Mouse (Mus musculus) erythroblast, embryonic 14.5 days (primary cell): ENCODE measurements around the gene Gm10309. TPM values are rescaled to one million over a fixed set of nuclear protein-coding genes. Genes with fewer than 3 reads are reported as not detected.

Experiments
- H3K27me3 ChIP-seq: 2 replicates; pipeline ENCODE4 v1.6.1; 2012; ENCODE audit warnings: inconsistent platforms; ENCODE audit not compliant: control insufficient read depth
- H3K36me3 ChIP-seq: 2 replicates; pipeline ENCODE4 v1.6.1; 2012; ENCODE audit warnings: mild to moderate bottlenecking, inconsistent platforms; ENCODE audit not compliant: control insufficient read depth
- H3K4me1 ChIP-seq: 2 replicates; pipeline ENCODE4 v1.6.1; 2012; ENCODE audit warnings: inconsistent platforms; ENCODE audit not compliant: control insufficient read depth
- H3K4me3 ChIP-seq: replicated peaks from 2 replicates; pipeline ENCODE3; 2012; ENCODE audit warnings: moderate library complexity, mild to moderate bottlenecking, inconsistent platforms
- H3K9me3 ChIP-seq: 2 replicates; pipeline ENCODE4 v1.6.1; 2012; ENCODE audit warnings: low read length, inconsistent platforms, mixed read lengths; ENCODE audit not compliant: control insufficient read depth
- GATA1 ChIP-seq: IDR thresholded peaks from 2 replicates; pipeline ENCODE4 v1.6.1; 2012; ENCODE audit warnings: low read length, inconsistent platforms, mixed read lengths
- TAL1 ChIP-seq: IDR thresholded peaks from 3 replicates; pipeline ENCODE4 v1.6.1; 2012; ENCODE audit warnings: low read length, inconsistent platforms, mixed read lengths
- polyA plus RNA-seq: library from polyadenylated mRNA; stranded (reverse); fragments of >175 nt; gene quantifications from 2 replicates; pipeline ENCODE4 v1.2.3, GENCODE M21; 2012

The Gm10309 gene
- polyA plus RNA-seq, 1 experiment, result 0.02 TPM

DNA sequence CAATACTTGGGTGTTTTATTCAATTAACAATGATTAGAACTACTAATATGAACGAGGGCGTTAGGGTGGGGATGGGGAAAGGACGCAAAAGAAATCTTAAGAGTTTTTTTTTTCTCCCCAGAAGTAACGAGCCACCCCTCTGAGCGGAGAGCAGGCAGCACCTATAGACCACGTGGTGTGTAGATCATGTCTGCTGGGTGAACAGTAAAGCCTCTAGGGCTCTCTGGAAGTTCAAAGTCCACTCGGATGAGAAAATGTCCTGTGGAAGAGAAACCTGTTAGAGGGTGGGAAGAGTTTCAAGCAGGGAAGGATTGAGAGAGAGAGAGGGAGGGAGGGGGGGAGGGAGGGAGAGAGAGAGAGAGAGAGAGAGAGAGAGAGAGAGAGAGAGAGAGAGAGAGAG lies 38.6 kb downstream of the Gm10309 start:
- no peak overlapping the region for H3K4me3 ChIP-seq
- H3K27me3 ChIP-seq, result no peaks in the 10 kb centered on the region
- H3K36me3 ChIP-seq, result no peaks in the 10 kb centered on the region
- peaks cover 2% of the 10 kb centered on the region; the same call in 1 of the 2 replicates for H3K4me1 ChIP-seq
- no peak for TF ChIP-seq GATA1
- TF ChIP-seq TAL1, result no peak
- no peaks in the 10 kb centered on the region for H3K9me3 ChIP-seq

DNA sequence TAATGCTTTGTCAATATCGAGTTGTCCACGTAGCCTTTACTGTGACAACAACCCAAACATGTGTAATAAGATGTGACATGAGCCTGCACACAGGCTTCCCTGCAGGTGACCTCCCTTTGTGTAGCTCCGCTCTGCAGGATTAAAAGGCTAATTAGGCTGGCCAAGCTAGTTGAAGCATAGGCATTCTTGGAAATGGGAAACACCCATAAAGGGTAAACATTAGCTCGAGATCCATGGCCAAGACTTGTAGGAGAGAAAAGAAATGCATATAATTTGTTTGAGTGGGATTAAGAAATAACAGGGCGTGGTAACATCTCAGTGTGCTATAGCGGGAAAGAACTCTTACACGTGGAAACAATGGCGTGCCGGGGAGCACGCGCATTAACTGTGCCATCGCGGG lies 39.2 kb downstream of the Gm10309 start:
- Histone ChIP-seq H3K27me3 (no peaks in the 10 kb centered on the region), H3K4me3 (no peak overlapping the region), H3K4me1 (peaks cover 2% of the 10 kb centered on the region; the same call in 1 of the 2 replicates), H3K9me3 (no peaks in the 10 kb centered on the region), H3K36me3 (no peaks in the 10 kb centered on the region)
- no peak for TF ChIP-seq TAL1
- TF ChIP-seq GATA1, result no peak

DNA sequence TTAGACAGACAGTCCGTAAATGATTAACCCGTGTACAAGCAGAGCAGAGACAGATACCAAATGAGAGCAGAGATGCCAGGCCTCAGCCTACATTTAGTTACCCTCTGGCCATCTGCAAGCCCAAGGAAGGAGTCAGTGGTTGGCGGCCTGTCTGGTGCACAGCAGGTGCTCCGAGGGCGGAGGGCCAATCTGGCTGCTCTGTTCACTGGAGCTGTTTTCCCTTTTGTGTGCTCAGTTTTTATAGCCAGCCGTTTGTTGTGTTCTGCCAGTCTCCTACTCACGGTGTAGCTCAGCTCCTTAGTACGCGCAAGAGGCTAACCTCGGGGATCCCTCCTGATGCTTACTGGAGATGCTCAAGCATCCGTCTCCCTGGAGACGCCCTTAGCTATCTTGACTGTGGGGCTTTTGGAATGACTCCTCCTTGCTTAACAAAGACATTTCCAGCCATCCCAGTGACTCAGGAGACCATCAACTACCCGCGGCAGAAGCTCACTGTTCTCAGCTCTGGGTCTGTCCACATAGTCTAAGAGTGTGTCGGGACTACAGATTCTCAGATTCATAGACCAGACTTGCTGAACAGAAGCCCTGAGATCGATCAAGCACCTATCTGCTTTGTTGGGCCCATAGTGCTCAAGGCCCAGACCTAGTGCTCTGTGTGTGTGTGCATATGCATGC lies 40.2 kb downstream of the Gm10309 start:
- H3K4me3 ChIP-seq, result no peak overlapping the region

DNA sequence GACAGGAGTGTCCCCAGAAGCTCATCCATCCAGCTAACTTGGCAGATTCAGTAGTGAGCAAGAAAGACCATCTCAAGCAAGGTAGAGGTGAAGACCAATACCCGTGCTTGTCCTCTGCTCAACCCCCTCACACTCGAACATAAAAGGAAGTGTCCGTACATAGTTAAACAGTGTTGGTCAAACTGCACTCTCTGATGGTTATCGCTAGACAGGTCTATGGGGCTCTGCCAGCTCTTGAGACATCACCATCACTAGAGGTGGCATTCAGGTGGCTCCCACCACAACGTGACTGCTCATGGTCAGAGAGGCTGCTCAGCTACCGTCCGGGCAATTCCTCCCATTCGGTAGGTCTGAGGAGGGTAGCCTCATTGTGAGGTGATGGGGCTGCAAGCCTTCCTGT lies 40.8 kb downstream of the Gm10309 start:
- Histone ChIP-seq H3K4me1 (peaks cover 2% of the 10 kb centered on the region; the same call in 1 of the 2 replicates), H3K4me3 (no peak overlapping the region), H3K36me3 (no peaks in the 10 kb centered on the region), H3K9me3 (no peaks in the 10 kb centered on the region), H3K27me3 (no peaks in the 10 kb centered on the region)
- no peak for TF ChIP-seq TAL1
- TF ChIP-seq GATA1, result no peak

More for the DNA sequence above, 40.2 kb downstream of the Gm10309 start:
- Histone ChIP-seq H3K27me3 (no peaks in the 10 kb centered on the region), H3K36me3 (no peaks in the 10 kb centered on the region), H3K4me1 (peaks cover 2% of the 10 kb centered on the region; the same call in 1 of the 2 replicates), H3K9me3 (no peaks in the 10 kb centered on the region)
- TF ChIP-seq GATA1, result no peak

DNA sequence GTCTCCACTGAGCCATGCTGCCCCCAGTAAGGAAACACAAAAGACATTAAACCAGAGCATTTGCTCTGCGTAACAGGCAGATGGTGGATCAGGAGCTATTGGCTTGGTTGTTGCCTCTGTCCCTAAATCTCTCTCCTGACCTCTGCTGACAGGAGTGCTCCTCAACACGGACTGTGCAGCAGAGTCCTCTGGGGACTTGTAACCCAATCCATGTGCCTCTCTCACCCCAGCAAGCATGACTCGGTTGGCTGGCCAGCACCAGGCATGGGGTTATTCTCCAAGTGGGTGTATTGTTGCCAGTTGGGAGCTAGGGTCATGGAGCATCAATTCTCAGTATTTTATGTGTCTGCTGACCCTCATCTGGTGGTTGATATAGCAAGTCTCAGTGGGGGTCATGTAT lies 41.7 kb downstream of the Gm10309 start:
- H3K4me3 ChIP-seq, result no peak overlapping the region
- peaks cover 2% of the 10 kb centered on the region; the same call in 1 of the 2 replicates for H3K4me1 ChIP-seq
- TF ChIP-seq GATA1, result no peak
- TF ChIP-seq TAL1, result no peak
- no peaks in the 10 kb centered on the region for H3K9me3 ChIP-seq
- H3K36me3 ChIP-seq, result no peaks in the 10 kb centered on the region
- no peaks in the 10 kb centered on the region for H3K27me3 ChIP-seq

DNA sequence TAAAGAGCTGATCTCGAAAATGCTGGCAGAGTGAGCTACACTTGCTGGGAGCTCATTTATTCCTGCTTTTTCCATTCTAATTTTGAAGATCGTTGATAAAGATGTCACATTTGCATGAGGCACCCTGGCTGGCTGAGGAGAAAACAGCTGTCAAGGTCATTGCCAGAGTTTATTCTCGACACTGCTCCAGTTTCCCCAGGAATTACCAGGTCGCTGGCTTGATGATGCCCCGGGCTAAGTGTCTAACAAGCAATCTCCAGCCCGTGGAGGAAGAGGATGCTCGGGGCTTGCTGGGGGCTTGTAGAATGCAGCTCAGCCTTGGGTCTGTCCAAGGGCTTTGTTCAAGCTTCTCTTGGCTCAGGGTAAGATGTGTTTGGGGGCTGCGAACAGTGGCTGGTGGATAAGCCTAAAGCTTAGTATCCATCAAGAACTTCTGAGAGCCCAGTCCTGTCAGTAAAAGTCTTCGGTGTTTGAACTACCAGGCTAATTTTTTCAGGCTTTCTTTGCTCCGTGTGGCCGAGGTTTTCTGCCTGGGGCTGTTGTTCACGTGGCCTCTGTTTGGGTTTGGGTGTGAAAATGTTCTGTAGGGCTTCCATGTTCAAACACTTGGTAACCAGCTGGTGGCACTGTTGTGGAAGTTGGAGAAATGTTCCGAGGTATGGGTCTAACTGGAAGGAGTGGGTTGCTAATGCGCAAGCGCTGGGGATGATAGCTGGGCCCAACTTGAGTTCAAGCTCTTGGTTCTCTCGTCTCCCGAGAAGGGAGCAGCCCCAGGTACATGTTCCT lies 44.2 kb downstream of the Gm10309 start:
- Histone ChIP-seq H3K27me3 (no peaks in the 10 kb centered on the region), H3K9me3 (no peaks in the 10 kb centered on the region), H3K4me1 (no peaks in the 10 kb centered on the region), H3K36me3 (no peaks in the 10 kb centered on the region), H3K4me3 (no peak overlapping the region)
- no peak for TF ChIP-seq GATA1
- TF ChIP-seq TAL1, result no peak

DNA sequence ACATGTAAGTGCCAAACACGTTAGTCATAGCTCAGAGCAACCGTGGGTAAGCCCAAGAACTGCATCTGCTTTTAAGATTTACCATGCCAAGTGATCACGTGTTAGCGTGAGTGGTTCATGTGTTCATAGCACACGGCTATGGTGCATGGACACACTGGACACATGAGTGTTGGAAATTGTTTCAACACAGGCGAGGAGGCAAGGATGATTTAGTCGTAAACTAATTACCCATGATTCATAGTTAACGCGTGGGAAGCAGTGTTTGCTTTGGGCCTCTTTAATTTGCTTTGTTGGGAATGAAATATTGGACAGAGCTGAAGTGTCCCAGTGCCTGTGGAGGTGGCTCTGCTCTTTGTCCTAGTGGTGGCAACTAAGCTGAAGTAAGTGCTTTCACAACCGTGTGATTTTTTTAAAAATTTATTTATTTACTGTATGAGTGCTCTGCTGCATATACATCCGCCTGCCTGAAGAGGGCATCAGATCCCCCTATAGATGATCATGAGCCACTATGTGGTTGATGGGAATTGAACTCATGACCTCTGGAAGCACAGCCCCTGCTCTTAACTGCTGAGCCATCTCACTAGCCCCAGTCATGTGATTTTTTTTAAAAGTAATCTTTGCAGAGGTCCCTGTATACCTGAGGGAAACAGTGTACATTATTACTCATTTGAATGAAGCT lies 46.6 kb downstream of the Gm10309 start:
- no peak for TF ChIP-seq GATA1
- no peak for TF ChIP-seq TAL1
- Histone ChIP-seq H3K4me1 (no peaks in the 10 kb centered on the region), H3K4me3 (no peak overlapping the region), H3K27me3 (no peaks in the 10 kb centered on the region), H3K9me3 (no peaks in the 10 kb centered on the region), H3K36me3 (no peaks in the 10 kb centered on the region)

DNA sequence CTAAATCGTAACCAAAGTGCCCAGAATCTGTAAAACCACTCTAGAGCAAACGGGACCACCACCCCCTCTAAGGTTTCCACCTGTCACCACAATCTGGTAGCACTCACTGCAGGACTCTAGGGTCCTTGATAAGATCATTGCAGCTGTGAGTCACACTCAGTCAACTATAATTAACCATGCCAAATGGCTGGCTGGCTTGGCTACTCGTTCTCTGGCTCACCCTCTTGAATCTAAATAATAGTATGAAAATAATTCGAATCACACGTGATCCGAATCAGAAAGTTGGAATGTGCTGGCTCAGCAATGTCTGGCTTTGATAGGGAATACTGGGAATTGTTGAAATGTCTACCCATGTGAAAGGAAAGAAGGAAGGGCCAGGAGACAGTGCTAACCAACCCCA lies 48.5 kb downstream of the Gm10309 start:
- TF ChIP-seq TAL1, result no peak
- TF ChIP-seq GATA1, result no peak
- Histone ChIP-seq H3K4me1 (no peaks in the 10 kb centered on the region), H3K4me3 (no peak overlapping the region), H3K36me3 (no peaks in the 10 kb centered on the region), H3K9me3 (no peaks in the 10 kb centered on the region), H3K27me3 (no peaks in the 10 kb centered on the region)

DNA sequence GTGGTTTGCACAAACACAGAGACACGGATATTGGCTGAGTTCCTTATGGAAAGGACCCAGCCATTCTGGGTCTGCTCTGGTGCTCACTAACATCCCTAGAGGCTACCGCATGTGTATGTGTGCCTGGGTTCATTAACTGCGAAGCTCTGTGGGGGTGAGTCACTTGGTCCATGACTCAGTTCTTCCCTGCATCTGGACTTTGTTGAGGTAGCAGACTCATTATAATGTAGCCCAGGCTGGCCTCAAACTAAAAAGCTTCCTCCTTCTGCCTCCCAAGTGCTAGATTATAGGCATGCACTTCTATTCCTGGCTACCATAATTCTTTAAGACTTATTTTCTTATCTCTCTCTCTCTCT lies 50.7 kb downstream of the Gm10309 start:
- H3K36me3 ChIP-seq, result no peaks in the 10 kb centered on the region
- H3K27me3 ChIP-seq, result no peaks in the 10 kb centered on the region
- H3K4me3 ChIP-seq, result no peak overlapping the region
- H3K4me1 ChIP-seq, result no peaks in the 10 kb centered on the region
- no peaks in the 10 kb centered on the region for H3K9me3 ChIP-seq
- no peak for TF ChIP-seq TAL1
- no peak for TF ChIP-seq GATA1
